Mouse (Mus musculus) adipose tissue, adult 10 weeks (tissue): ENCODE results near the gene Tbc1d14. TPM values are rescaled to one million over a fixed set of nuclear protein-coding genes. Genes with fewer than 3 reads are reported as not detected.

ENCODE experiments used
- polyA plus RNA-seq: library from polyadenylated mRNA; stranded (reverse); fragments of 350-450 nt; fragmentation: Illumina TruSeq; extraction: RNeasy Lipid Tissue Mini Kit (QIAGEN cat#74804); gene quantifications from one replicate; pipeline ENCODE4 v1.2.3, GENCODE M21; 2014; ENCODE audit warnings: low read depth, low replicate concordance

Tbc1d14 gene
- 51.8 TPM for polyA plus RNA-seq

DNA sequence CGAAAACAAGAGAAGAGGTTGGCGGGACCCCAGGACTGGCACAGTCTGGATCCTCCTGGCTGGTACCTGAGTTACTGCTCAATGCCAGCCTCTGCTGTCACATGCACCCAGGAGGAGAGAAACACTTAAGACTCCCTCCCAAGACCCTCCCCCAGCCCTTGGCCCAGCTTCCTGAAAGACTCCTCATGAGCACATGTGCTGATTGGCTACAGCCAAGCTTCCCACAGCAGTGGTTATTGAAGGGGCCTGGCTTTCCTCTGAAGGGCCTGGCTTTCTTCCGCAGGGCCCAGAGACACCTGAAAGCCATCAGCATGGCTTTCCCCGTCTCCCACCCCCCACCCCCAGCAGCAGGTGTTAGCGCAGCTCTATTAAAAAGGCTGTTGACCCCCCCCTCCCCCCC is at the start of gene Tbc1d14:
Gene Tbc1d14, minus strand, starts transcription at position 101 of the 400 bp plus-strand sequence.

DNA sequence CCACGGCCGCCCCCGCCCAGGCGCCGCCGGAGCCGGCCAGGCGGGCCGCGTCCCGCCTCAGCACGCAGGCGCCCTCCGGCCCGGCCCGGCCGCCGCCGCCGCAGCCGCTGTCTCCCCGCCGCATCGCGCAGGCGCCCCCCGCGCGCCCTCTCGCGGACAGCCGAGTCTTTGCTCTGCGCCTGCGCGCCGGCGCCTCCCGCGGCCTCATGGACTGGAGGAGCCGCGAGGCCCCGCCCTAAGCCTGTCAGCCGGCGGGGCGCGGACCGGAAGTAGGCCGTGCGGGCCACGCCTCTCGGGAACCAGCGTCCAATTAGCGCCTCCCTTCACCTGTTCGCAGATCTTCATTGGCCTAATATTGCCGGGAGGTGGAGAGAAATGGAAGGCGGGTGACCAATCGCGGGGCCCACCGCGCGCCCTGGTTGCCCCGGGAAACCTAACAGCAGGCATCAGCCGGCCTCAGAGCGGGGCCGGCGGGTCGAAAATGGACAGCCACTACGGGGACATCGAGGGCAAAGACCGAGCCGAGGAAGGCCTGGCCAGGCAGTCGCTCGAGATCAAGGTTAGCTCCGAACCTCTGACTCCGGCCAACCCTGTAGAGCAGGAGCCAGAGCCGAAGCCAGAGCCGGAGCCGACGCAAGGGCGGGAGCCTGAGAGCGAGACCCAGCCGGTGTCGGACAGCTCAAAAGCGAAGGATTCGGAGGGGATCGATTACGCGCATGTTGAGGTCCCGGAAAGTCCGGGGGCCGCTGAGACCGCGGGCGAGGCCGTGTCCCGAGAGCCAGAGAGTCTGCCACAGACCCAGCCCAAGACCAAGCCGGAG is 108.7 kb downstream of the Tbc1d14 start, which contains the start of the genes Tada2b and Ccdc96:
Gene Tada2b, minus strand, starts transcription at position 115 of the 820 bp plus-strand sequence.
Gene Ccdc96, plus strand, starts transcription at position 418 of the 820 bp plus-strand sequence.

DNA sequence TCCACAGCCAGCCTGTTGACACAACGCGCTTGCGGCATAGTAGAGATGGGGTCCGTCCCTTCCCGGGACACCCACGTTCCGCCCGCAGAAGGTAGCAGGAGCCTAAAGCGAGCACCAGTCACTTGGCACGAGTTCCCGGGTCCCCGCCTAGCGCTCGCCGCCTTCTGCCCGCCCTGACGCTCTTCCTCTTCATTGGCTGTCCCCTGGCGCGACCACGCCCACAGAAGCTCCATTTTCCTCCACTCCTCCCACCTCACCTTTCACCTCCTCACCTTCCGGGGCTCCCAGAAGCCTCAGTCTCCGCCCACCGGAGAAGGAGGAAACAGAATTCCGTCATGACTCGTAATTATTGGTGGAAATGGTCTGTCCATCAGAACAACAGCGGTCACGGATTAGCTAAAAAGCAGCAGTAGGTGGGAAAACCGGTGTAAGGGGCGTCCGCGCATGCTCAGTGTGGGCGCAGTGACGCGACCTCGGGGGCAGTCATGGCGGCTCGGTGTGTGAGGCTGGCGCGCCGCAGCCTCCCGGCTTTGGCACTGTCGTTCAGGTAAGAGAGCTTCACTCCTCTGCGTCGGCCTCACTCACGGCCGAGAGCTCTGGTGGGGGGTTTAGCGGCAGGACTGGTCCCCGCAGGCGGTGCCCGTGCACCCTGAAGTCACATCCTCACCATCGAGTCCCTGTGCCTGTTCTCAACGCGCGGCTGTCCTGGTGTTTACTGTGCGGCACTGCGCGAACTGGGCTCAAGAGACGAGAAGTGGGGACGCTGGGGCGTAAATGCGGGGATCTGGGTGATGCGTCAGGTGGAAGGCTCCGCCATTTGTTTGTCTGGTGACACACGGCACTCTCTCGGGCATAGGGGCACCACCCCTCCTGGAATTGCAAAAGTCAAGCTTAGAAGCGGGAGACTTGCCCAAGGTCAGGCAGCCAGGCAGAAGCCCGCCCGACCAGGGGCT is 128.1 kb downstream of the Tbc1d14 start, which contains the start of gene Grpel1:
Gene Grpel1, plus strand, starts transcription at position 290 of the 953 bp plus-strand sequence.

Other genes starting within 250 kb of the Tbc1d14 start
- 13.1 TPM for gene Sorcs2, start 195.1 kb downstream of the Tbc1d14 start, polyA plus RNA-seq
- 25.5 TPM for gene Grpel1, start 128.3 kb downstream of the Tbc1d14 start, polyA plus RNA-seq
- gene Tada2b, start 109.0 kb downstream of the Tbc1d14 start, polyA plus RNA-seq, result 19.7 TPM
- 2.9 TPM for gene Ccdc96, start 108.7 kb downstream of the Tbc1d14 start, polyA plus RNA-seq
- gene D5Ertd579e, start 102.7 kb upstream of the Tbc1d14 start, polyA plus RNA-seq, result 37.7 TPM
- 10.7 TPM for gene Bloc1s4, start 155.4 kb upstream of the Tbc1d14 start, polyA plus RNA-seq
- 224 TPM for gene Mrfap1, start 203.5 kb upstream of the Tbc1d14 start, polyA plus RNA-seq
- gene Man2b2, start 237.4 kb upstream of the Tbc1d14 start, polyA plus RNA-seq, result 30.1 TPM